Mouse (Mus musculus): ENCODE measurements at regions not wholly inside any gene's neighbourhood (a gene's known extent, or its start where the extent isn't known, plus 50 kb on each side); places are given as distances from the start of the nearest gene placed in this dataset.

DNA sequence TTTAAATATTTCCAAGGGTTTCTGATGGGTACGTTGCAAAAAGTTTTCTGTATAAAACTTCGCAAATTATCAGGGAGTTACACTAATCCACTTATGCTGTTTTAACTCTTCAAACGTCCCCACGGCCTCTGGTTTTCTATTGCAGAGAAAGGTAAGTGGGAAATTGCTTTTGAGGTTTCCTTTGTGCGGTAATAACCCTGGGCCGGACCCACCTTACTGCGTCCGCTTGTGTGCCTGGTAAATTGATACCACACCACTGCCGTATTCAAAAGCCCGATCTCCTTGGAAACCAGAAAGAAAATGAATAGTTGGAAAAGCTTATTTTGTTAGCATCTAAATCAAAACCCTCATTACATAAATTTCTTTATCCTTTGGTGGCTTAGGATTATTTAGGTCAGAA lies 167.0 kb upstream of the Kit start:
- TF ChIP-seq CTCF (conservative IDR thresholded peaks at IDR 0.05; ENCODE audit: low read length): no peak
- no peak for TF ChIP-seq NANOG (IDR thresholded peaks at IDR 0.05; ENCODE audit: borderline replicate concordance, low read length)
- no peak for TF ChIP-seq POU5F1 (IDR thresholded peaks at IDR 0.05; ENCODE audit: borderline replicate concordance, low read length)

Data from E14TG2a.4 (cell line).